Mouse (Mus musculus): Measurements from ENCODE around the gene Pon1.

GRCm38 (mm10) chr6:5198590-5198989 lies 4.8 kb upstream of the Pon1 start:
- TF ChIP-seq POLR2A (IDR thresholded peaks at IDR 0.05; ENCODE audit: borderline replicate concordance, extremely low read depth, low read depth, low read length): no peak
- TF ChIP-seq CTCF (IDR thresholded peaks at IDR 0.05; ENCODE audit: insufficient read depth, low read length): no peak

Data from lung, adult 2 months (tissue).